Mouse (Mus musculus) adrenal gland (tissue): ENCODE measurements around the gene Mapk7.

Source experiments
- intact Hi-C: fragments of 180-260 bp; cut with DNase I; formaldehyde crosslinking; loops from one replicate; pipeline ENCODE4 v1.15.1; 2025

Mapk7 gene

DNA sequence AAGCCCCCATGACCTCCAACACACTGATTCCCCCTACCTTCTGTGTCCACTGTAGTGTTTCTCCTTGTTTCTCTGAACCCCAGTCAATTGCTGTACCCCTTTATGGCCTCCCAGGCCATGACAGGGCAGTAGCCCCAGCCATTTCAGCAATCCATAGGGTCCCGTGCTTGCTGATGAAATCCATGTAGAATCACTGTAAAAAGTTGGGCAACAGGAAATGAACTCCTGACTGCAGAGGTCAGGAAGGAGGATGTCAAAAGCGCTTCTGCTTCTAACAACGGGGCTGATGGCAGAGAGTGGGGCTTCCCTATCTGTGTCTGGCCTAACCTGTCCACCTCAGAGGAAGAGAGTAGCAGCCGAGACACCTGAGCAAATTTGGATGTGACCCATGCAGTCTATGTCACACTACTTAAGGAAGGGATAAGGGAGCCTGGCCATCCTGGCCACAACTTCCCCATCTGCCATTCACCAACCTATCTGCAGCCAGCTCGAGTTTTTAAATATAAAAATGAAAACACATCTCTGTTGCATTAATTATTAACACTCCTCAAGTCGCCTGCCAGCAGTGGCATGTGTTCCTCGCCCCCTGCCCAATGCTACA lies 24.8 kb downstream of the Mapk7 start:
- intact Hi-C loops: no loop called here

DNA sequence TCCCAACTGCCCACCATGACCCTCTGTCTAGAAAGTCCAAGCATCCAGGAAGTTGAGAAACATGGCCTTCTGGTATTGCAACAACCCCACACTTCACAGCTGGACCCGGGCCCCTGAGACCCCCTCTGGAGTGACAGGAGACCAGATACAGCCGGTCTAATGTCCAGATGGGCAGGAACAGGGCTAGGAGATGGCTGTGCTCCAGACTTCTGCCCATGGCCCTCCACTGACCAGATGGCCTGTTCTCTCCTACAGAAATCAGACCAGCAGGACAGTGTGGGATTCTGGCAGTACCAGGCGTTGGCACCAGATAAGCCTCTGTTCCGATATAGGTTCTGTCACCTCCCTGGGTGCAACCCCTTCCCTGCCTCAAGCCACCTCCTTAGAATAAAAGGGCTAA lies 25.7 kb downstream of the Mapk7 start:
- intact Hi-C loops: no loop called here

- intact Hi-C loops: no loop called here
These were observed 28.8 kb downstream of the Mapk7 start for GRCm38 (mm10) chr11:61465422-61465821.

GRCm38 (mm10) chr11:61464071-61464470 lies 30.1 kb downstream of the Mapk7 start:
- intact Hi-C loops: no loop called here

DNA sequence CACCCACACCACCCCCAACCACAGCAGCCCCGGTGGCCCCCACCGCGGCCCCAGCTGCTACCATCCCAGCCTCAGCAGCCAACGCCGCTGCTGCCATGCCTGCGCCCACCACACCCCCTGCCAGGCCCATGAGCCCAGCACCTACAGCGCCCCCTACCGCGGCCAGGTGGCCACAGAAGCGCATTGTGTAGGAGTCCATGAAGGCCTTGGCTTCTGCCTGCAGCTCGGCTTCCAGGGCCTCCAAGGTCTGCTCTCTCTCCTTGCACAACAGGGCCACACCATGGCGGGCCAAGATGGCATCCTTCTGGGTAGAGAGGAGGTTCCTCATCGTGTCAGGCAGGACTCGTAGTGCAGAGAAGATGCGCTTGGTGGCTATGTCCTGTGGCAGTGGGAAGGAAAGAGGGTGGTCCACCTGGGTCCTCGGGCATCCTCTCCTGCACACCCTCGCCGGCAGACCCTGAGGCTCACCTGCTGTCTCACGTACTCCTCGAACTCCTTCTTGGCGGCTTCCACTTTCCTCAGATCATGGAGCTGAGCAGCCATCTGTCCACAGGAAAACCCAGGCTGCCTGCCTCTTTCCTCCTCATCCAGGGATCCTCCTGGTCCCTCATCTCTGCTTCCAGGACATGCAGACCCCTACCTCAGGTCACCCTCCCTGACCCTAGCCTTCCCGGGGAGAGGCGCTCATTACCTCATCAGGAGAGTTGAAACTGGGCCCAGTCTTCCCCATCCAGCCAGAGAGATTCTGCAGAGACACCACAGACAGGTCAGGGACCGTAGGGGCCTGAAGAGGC lies 44.5 kb downstream of the Mapk7 start:
- intact Hi-C loops: no loop called here

DNA sequence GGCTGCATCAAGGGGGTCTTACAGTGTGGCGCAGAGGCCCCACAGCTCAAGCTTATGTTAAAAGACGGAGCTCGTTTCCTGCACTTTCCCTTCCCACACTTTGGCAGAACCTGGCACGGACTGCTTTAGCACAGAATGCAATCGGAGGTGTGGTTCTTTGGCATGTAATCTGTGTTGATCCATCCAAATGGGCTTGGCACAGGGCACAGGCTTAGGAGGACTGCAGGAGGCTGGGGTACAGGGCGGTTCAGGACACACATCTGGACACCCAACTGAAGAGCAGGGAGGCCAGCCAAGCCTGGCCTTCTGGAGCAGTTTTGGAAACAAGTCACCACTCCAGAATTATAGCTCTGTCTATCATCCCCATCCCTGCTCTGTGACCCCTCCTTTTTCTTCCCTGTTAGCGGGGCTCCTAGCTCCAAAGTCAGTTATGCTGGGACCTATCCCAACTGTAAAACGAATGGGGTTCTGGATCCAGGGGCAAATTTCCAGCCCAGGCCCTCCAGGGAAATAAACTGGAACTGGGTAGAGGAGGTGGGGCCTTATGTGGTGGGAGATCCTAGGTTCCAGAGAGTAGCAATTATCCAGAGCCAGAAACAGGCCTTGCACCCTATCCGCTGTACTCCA lies 45.5 kb downstream of the Mapk7 start:
- intact Hi-C loops: no loop called here

- intact Hi-C loops: no loop called here
These were observed 46.2 kb downstream of the Mapk7 start for GRCm38 (mm10) chr11:61448041-61448440.

- intact Hi-C loops: no loop called here
These were observed 46.9 kb downstream of the Mapk7 start for GRCm38 (mm10) chr11:61447296-61447695.

DNA sequence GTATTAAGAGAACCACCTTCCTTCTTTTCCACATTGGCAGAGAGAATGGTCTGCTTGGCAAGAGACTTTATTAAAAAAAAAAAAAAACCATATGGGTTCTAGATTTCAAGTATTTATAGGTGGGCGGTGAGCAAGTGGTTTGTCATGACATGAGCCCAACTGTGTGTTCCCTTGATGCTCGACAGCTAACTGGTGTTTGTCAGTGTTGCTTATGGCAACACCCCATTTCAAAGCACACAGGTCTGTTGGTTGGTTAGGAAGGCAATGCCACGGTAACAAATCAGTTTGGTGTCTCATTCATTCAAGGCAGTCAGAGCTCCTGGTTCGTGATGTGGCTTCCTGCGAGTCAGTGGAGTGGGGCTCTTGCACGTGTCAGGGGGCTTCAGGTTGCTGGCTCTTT lies 50.4 kb downstream of the Mapk7 start:
- intact Hi-C loops: no loop called here

DNA sequence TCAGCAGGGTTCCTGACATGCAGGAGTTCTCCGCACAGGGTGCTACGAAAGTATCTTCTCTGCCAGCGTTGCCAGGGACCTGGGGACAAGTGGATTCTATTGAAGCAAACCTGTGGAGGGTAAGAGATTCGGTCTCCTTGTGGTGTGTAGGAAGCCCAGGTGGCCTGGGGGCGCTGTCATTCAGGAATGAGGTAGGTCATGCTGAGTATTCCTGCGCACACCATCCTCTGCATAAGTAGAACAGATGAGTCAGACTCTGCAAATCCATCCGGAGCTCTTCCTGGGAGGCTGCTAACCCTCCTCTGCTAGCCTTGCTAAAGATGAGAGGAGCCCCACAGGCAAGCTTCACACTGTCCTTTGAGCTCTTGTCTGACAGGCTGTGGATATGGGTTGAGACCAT lies 52.5 kb downstream of the Mapk7 start:
- intact Hi-C loops: no loop called here

- intact Hi-C loops: no loop called here
These were observed 53.8 kb downstream of the Mapk7 start for GRCm38 (mm10) chr11:61440416-61440815.

- intact Hi-C loops: no loop called here
These were observed 55.0 kb downstream of the Mapk7 start for GRCm38 (mm10) chr11:61439170-61439569.
